Mouse (Mus musculus) G1E-ER4 (cell line): ENCODE measurements around the gene Zfp799. TPM values are rescaled to one million over a fixed set of nuclear protein-coding genes. Genes with fewer than 3 reads are reported as not detected.

ENCODE experiments used
- GATA1 ChIP-seq: IDR thresholded peaks from one replicate; pipeline ENCODE4 v1.8.0; 2012; ENCODE audit warnings: low read length, inconsistent platforms
- polyA plus RNA-seq: library from polyadenylated mRNA; stranded (reverse); fragments of >175 nt; gene quantifications from 2 replicates; pipeline ENCODE4 v1.2.3, GENCODE M21; 2012

Gene Zfp799
- polyA plus RNA-seq, result 0.22 and 1.0 TPM in 2 replicates

GRCm38 (mm10) chr17:32829540-32830417 lies at the start of gene Zfp799:
TSS of gene Zfp799 (minus strand) at chr17:32830261.
- TF ChIP-seq GATA1, result no peak

DNA sequence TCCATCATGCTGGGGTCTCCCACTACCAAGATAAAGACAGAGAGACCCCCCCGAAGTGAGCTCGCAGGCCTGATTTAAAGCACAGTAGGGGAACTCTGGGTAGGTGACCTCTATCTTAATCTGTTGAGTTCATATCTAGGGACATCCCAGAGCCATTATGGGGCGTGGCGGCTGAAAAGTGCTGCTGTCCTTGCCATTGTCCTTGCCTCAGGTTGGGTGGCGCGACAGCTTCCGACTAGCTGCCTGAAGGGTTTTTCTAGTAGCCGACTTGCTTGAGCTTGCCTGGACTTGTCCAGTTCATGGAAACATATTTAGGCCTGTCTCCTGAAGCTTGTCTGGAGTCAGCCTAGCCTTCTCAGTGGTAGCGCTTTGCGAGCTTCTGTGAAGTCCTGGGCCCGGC lies 48.7 kb upstream of the Zfp799 start:
- no peak for TF ChIP-seq GATA1

DNA sequence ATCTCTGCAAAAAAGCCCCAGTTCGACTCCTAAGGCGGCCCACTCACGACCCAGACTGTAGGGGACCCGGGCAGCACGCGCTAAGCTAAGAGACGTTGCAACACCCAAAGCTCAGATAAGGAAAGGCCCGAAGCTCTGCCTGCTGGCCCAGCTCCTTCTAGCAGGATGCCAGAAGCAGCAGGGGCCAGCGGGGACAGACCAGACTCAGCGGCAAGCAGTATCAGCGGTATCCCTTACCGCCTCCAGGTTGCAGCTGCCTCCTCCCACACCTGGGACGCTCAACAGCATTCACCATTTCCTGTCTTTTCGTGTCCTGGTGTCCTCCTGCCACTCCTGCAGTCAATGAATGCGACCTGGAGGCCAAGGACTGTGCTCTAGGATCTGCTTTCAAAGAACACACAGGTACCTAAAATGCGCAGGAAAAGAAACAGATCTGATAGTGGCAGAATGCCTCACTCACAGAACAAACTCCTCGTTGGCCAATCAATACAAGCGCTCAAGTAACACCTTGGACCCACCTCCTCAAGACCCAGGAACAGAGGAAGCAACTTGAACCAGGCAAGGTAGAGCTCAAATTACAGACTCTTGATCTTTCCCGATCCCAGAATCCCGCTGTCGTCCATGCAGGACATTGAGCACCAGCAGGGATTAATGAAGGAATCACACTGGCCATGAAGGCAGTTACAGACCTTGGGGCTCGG lies 47.6 kb upstream of the Zfp799 start:
- TF ChIP-seq GATA1, result no peak

DNA sequence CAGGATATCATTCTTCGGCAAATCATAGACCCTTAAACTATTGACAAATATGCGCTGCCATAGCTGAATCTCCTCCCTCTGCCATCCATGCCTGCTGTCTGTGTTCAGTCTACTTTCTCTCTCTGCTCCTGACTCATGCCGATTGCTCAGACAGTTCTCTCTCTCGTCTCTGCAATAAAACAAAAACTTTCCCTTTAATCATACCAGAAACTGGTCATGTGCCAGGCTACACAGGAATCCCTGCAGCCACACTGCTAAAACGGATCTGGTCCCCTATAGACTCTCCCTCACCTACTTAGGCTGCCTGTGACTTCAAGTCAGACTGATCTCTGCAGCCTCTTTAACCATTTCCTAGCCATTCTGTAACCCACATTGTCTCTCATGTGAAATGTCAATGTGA lies 42.6 kb upstream of the Zfp799 start:
- TF ChIP-seq GATA1, result no peak

DNA sequence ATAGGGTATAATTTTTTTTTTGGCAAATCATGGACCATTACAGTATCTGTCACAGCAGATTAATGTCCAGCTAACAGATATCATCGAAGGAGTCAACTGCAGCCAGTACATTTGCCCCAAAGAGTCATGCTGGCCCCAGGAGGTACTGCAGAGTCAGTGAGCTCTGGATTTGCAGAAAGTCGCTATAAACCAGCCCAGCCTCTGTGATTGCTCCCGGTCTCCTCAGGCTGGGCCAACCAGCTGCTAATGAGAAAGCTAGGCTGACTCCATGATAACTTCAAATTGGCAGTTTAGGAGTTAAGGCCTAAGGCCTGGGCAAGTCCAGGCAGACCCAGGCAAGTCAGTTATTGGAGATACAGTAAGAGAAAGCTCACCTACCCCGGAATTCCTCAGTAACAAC lies 42.0 kb upstream of the Zfp799 start:
- no peak for TF ChIP-seq GATA1

GRCm38 (mm10) chr17:32871483-32871882 lies 41.4 kb upstream of the Zfp799 start:
- no peak for TF ChIP-seq GATA1

GRCm38 (mm10) chr17:32851581-32851980 lies 21.5 kb upstream of the Zfp799 start:
- no peak for TF ChIP-seq GATA1

DNA sequence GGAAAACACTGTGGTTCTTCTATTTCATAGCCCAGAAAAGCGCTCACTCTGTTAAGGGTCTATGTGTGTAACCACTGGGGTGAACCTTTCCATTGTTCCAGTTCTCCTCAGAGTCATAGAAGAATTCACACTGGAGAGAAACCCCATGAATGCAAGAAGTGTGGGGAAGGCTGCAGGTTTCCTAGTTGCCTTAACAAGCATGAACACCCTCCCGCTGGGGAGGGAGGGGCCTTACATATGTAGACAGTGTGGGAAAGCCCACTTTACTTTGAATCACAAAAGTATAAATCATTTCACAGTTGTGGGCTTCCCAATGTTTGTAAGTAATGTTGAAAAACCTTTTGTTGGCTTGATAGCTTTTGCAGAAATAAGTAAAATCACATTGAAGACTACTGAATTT lies 11.3 kb upstream of the Zfp799 start:
- TF ChIP-seq GATA1, result no peak

DNA sequence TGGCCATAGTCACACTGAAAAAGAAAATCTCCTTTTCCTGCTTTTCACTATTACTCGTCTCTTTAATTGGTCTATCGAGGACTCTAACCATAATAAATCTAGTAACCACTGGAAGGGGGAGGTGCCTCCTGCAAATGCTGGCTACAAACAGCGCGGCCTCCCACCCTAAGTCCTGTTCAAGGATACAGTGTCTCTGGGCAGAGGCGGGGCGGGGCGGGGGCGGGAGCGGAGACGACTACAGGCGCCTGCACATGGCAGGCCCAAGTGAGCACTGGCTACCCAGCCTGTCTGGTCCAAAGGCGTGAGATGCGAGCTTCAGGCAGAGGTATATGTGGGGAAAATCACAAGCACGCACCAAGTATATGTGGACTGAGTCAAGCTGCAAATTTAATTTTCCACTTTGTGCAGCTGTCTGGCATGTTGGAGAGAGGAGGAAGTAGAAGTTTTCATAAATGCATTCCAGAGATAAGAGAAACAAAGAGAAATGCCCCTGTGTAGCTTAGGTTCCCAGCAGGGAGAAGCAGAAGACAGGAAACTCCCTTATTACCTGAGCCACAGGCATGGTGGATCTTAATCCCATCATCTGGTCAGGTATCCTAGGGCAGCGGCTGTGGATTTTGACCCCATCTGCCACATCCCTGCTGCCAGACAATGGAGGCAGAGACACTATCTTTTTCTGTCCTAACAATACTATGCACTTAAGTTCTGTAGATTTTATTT lies 9.2 kb upstream of the Zfp799 start:
- TF ChIP-seq GATA1, result no peak

DNA sequence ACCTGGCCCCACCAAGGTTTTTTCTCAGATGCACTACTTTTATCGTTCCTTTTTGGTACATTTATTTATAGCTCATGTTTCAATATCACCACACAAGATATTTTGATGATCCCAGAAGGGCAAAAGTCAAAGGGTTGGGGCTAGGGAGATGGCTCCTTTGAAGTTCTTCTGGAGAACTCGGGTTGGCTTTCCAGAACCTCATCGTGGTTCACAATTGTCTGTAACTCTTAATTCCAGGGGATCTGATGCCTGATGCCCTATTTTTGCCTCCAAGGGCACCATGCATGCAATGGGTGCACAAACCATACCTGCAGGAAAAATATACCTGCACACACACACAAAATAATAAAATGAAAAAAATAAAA lies 339 bp upstream of the Zfp799 start:
- no peak for TF ChIP-seq GATA1

- TF ChIP-seq GATA1, result no peak
Observed at GRCm38 (mm10) chr17:32816074-32816784, 13.8 kb downstream of the Zfp799 start.

DNA sequence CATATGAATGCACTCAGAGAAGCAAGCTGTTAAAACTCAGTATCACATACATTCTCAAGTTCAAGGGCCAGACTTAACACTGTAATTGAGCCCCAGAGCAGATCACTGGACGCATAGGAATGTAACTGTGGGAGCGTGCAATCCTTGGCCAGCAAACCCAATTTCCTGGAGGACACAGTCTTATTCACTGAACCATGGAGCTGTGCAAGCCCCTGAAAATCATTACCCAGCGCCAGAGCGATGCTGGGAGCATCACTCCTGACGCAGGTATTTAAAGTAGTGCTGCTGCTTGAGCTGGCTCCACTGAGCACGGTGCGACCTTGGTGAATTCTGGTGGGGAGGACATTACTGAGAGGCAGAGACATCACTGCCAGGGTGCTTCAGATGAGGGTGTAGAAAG lies 15.9 kb downstream of the Zfp799 start:
- no peak for TF ChIP-seq GATA1

- no peak for TF ChIP-seq GATA1
Observed at GRCm38 (mm10) chr17:32810648-32811047, 19.4 kb downstream of the Zfp799 start.

DNA sequence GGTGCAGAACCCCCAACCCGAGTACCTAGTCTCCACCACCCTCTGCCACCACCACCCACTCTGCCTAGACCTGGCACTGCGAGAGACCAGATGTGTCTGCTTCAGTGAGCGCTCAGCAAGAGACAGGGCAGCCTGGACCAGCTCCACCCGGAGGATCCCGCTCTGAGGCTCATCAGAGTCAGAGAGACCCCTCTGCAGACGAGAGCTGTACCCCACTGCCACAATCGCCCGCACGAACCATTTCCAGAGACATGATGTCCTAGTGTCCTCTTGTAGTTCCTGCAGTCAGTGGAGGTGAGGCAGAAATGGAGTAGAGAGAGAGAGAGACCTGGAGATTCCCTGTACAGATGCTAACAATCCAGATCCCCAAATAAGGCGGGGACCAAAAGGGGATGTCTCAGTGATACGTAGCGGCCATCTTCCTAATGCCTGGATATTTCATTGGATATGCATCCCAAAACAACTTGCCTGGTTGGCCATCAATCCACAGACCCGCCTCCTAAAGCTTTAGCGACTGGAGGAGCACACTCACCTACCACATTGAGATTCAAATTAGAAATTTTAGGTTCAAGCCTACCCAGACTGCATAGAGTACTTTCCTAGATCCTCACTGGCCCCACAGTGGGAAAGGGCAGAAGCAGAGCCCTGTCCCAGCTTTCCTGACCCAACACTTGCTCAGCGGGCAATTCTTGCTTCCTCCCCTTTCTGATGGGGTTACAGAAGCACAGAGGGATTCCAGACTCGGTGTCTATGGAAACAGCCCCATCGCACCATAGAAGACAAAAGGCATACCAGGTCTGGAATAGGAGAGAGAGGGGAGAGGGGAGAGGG lies 20.3 kb downstream of the Zfp799 start, which contains the start of gene Zfp811:
TSS of gene Zfp811 (minus strand) at position 388 of the 831 bp plus-strand sequence.
- no peak for TF ChIP-seq GATA1

GRCm38 (mm10) chr17:32808921-32809320 lies 21.1 kb downstream of the Zfp799 start:
- TF ChIP-seq GATA1, result no peak
